Mouse (Mus musculus) bone marrow, adult 2 months (tissue): ENCODE measurements around the gene Gm10272.
A peak's percentile ranks its signal among the peaks of the same experiment; 100 is the strongest.

Experiments
- CTCF ChIP-seq: fragments of 200-500 bp; IDR thresholded peaks from 2 replicates; pipeline ENCODE4 v1.5.1; 2011; ENCODE audit warnings: low read length, control low read depth; ENCODE audit not compliant: control insufficient read depth, insufficient read depth
- POLR2A ChIP-seq: fragments of 200-500 bp; IDR thresholded peaks from 2 replicates; pipeline ENCODE4 v1.6.1; 2011; ENCODE audit warnings: low read depth, mild to moderate bottlenecking, control low read depth, low read length, borderline replicate concordance; ENCODE audit not compliant: control insufficient read depth

GRCm38 (mm10) chr10:77729241-77729640 lies 22.8 kb downstream of the Gm10272 start:
- TF ChIP-seq CTCF (peak; percentile 66), POLR2A (no peak)
